Mouse (Mus musculus) embryonic fibroblast, embryonic 13.5 days (primary cell): ENCODE data around the gene Tsc22d2. TPM values are rescaled to one million over a fixed set of nuclear protein-coding genes. Genes with fewer than 3 reads are reported as not detected.

Source experiments
- H3K27ac ChIP-seq: 2 replicates; pipeline ENCODE4 v1.5.1; 2012; ENCODE audit warnings: low read length, control low read depth, inconsistent platforms; ENCODE audit not compliant: insufficient read depth
- H3K4me1 ChIP-seq: 2 replicates; pipeline ENCODE4 v1.6.1; 2011; ENCODE audit warnings: low read length; ENCODE audit not compliant: control insufficient read depth, insufficient read depth
- H3K4me3 ChIP-seq: 2 replicates; pipeline ENCODE4 v1.5.1; 2011; ENCODE audit warnings: mild to moderate bottlenecking, control low read depth, low read length; ENCODE audit not compliant: insufficient read depth
- CTCF ChIP-seq: IDR thresholded peaks from 2 replicates; pipeline ENCODE4 v1.5.1; 2011; ENCODE audit warnings: mild to moderate bottlenecking, control low read depth, low read length, moderate library complexity, borderline replicate concordance; ENCODE audit not compliant: insufficient read depth
- POLR2A ChIP-seq: IDR thresholded peaks from 2 replicates; pipeline ENCODE4 v1.6.1; 2011; ENCODE audit warnings: low read depth, mild to moderate bottlenecking, control low read depth, low read length, moderate library complexity
- polyA plus RNA-seq: library from polyadenylated mRNA; stranded (reverse); fragments of >200 nt; gene quantifications from 2 replicates; pipeline ENCODE4 v1.2.4, GENCODE M21; 2011; ENCODE audit warnings: low read depth; ENCODE audit not compliant: missing spikeins, insufficient read length

Gene Tsc22d2
- polyA plus RNA-seq, 1 experiment: 94.4 TPM

GRCm38 (mm10) chr3:58388731-58389130 is 25.8 kb upstream of the Tsc22d2 start:
- no peaks in the 10 kb centered on the region for H3K4me1 ChIP-seq
- no peak overlapping the region for H3K27ac ChIP-seq
- H3K4me3 ChIP-seq: no peak overlapping the region
- no peak for TF ChIP-seq POLR2A
- TF ChIP-seq CTCF: no peak

GRCm38 (mm10) chr3:58398541-58398940 is 16.0 kb upstream of the Tsc22d2 start:
- peak overlapping the region; percentile 47 for H3K27ac ChIP-seq
- H3K4me1 ChIP-seq: peaks cover 5% of the 10 kb centered on the region
- H3K4me3 ChIP-seq: no peak overlapping the region
- TF ChIP-seq POLR2A: no peak
- TF ChIP-seq CTCF: no peak

GRCm38 (mm10) chr3:58399931-58400330 is 14.6 kb upstream of the Tsc22d2 start:
- H3K27ac ChIP-seq: peak overlapping the region; percentile 22
- H3K4me3 ChIP-seq: no peak overlapping the region
- TF ChIP-seq CTCF (no peak), POLR2A (no peak)
- H3K4me1 ChIP-seq: peaks cover 5% of the 10 kb centered on the region

- Histone ChIP-seq H3K4me1 (peaks cover 2% of the 10 kb centered on the region; the same call in 1 of the 2 replicates), H3K4me3 (no peak overlapping the region), H3K27ac (no peak overlapping the region)
- TF ChIP-seq CTCF (no peak), POLR2A (no peak)
Measured at GRCm38 (mm10) chr3:58411669-58412068, 2.8 kb upstream of the Tsc22d2 start.

GRCm38 (mm10) chr3:58413671-58414070 is 844 bp upstream of the Tsc22d2 start:
- Histone ChIP-seq H3K4me3 (peak overlapping the region; percentile 65), H3K4me1 (peaks cover 2% of the 10 kb centered on the region; the same call in 1 of the 2 replicates), H3K27ac (peak overlapping the region; percentile 96)
- TF ChIP-seq CTCF (no peak), POLR2A (peak; percentile 18; the same call in 1 of the 2 replicates)

GRCm38 (mm10) chr3:58414986-58415883 is 720 bp downstream of the Tsc22d2 start:
- H3K27ac ChIP-seq: peak overlapping the region; percentile 99
- peak overlapping the region; percentile 99 for H3K4me3 ChIP-seq
- 0 out of 2 replicates have a peak, but pooled peaks have one; percentile 19 for TF ChIP-seq POLR2A
- TF ChIP-seq CTCF: no peak
- H3K4me1 ChIP-seq: peaks cover 2% of the 10 kb centered on the region; the same call in 1 of the 2 replicates

GRCm38 (mm10) chr3:58415884-58416725 is 1.6 kb downstream of the Tsc22d2 start:
- Histone ChIP-seq H3K27ac (peak overlapping the region; percentile 99), H3K4me3 (peak overlapping the region; percentile 99), H3K4me1 (peaks cover 2% of the 10 kb centered on the region; the same call in 1 of the 2 replicates)
- TF ChIP-seq CTCF (no peak), POLR2A (no peak; the same call in none of the 2 replicates)

- Histone ChIP-seq H3K27ac (peak overlapping the region; percentile 99), H3K4me3 (peak overlapping the region; percentile 99), H3K4me1 (no peaks in the 10 kb centered on the region)
- TF ChIP-seq CTCF: no peak
- TF ChIP-seq POLR2A: no peak; the same call in none of the 2 replicates
Measured at GRCm38 (mm10) chr3:58416726-58417437, 2.4 kb downstream of the Tsc22d2 start.

- TF ChIP-seq POLR2A (no peak), CTCF (no peak)
- no peaks in the 10 kb centered on the region for H3K4me1 ChIP-seq
- H3K4me3 ChIP-seq: peak overlapping the region; percentile 92
- H3K27ac ChIP-seq: peak overlapping the region; percentile 83
Measured at GRCm38 (mm10) chr3:58418724-58419705, 4.5 kb downstream of the Tsc22d2 start.
